Mouse (Mus musculus) forebrain, embryonic 15.5 days (tissue): ENCODE data around the gene Cemip. TPM values are rescaled to one million over a fixed set of nuclear protein-coding genes. Genes with fewer than 3 reads are reported as not detected.

Experiments used
- ATAC-seq: fragments of 200-750 bp; cut with Nextera tagmentation; replicated peaks from 2 replicates; pipeline ENCODE4 v1.8.0; 2017; ENCODE audit warnings: mild to moderate bottlenecking, moderate TSS enrichment, moderate library complexity
- H3K27ac ChIP-seq: fragments of 300-500 bp; sonication (generic); replicated peaks from 2 replicates; pipeline ENCODE4 v1.5.1; 2015; ENCODE audit warnings: mild to moderate bottlenecking, inconsistent platforms
- H3K27me3 ChIP-seq: fragments of 300-500 bp; sonication (generic); 2 replicates; pipeline ENCODE4 v1.6.1; 2015; ENCODE audit warnings: inconsistent platforms
- H3K36me3 ChIP-seq: fragments of 300-500 bp; sonication (generic); 2 replicates; pipeline ENCODE4 v1.6.1; 2015; ENCODE audit warnings: mild to moderate bottlenecking, inconsistent platforms
- H3K4me1 ChIP-seq: fragments of 300-500 bp; sonication (generic); 2 replicates; pipeline ENCODE4 v1.6.1; 2015; ENCODE audit warnings: inconsistent platforms
- H3K4me2 ChIP-seq: fragments of 300-500 bp; sonication (generic); replicated peaks from 2 replicates; pipeline ENCODE4 v1.6.1; 2015; ENCODE audit warnings: mild to moderate bottlenecking, inconsistent platforms
- H3K4me3 ChIP-seq: fragments of 300-500 bp; sonication (generic); 2 replicates; pipeline ENCODE4 v1.5.1; 2015; ENCODE audit warnings: mild to moderate bottlenecking, inconsistent platforms
- H3K9ac ChIP-seq: fragments of 300-500 bp; sonication (generic); replicated peaks from 2 replicates; pipeline ENCODE4 v1.6.1; 2015; ENCODE audit warnings: mild to moderate bottlenecking, inconsistent platforms
- H3K9me3 ChIP-seq: fragments of 300-500 bp; sonication (generic); 2 replicates; pipeline ENCODE4 v1.6.1; 2016; ENCODE audit warnings: inconsistent platforms
- WGBS: fragments of 180-500 bp; shearing (Covaris S2); methylation state at CpG from one replicate; pipeline ENCODE4 v1.1.7; 2015; ENCODE audit warnings: mixed read lengths; 5-methylcytosine and 5-hydroxymethylcytosine counted together
- polyA plus RNA-seq: library from polyadenylated mRNA; unstranded; fragments of >200 nt; fragmentation: Nextera tagmentation; extraction: Ambion mirVana; gene quantifications from 2 replicates; pipeline ENCODE4 v1.2.1, GENCODE M21; 2015

The Cemip gene
- polyA plus RNA-seq, 1 experiment from 2014 or later = 0.70 TPM

DNA sequence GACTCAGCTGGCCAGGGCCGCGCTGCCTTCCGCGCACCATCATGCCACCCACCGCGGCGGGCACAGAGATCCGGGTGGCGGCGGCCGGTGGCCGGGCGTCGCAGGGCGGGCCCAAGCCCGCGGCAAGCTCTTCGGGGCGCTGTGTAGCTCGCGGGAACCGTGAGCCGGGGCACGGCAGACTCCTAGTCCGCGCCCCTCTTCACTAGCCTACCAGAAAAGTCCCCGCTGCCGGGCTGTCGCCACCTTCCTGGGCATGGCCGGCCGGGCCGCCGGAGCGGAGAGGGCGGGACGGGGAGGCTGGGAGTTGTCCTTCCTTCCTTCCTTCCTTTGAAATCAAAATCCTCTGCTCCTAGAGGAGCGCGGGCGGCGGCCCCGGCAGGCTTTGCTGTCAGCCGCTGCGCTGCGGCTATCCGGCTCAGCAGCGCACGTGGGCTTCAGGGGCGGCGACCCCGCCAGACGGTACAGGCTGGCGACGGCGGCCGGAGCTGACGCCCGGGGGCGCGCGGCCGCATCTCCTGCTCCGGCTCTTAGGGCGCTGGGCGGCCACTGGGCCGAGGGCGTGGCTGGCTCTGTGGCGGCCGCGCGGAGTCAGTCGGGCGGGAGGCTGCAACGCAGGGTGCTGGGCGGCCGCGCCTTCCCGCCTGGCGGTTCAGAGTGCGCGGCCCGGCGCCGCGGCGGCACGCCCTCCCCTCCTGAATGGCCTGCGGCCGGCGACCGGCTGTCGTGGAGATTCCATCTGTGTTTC lies 202.9 kb downstream of the Cemip start:
- Histone ChIP-seq H3K4me1 (peaks cover 51% of the 10 kb centered on the region), H3K9ac (peak overlapping the region; percentile 73), H3K4me2 (peak overlapping the region; percentile 76), H3K27me3 (no peaks in the 10 kb centered on the region), H3K9me3 (no peaks in the 10 kb centered on the region), H3K27ac (peak overlapping the region; percentile 88), H3K4me3 (peak overlapping the region; percentile 66), H3K36me3 (no peaks in the 10 kb centered on the region)
- ATAC-seq = peak; percentile 70
- under 1% methylated on average over 82 of the region's 91 CpGs for WGBS

Other genes starting within 250 kb of the Cemip start
- 6.8 and 7.8 TPM in 2 replicates for gene Tlnrd1, start 202.2 kb downstream of the Cemip start, polyA plus RNA-seq
- 67.4 and 73.2 TPM in 2 replicates for gene Mesd, start 202.0 kb downstream of the Cemip start, polyA plus RNA-seq
- 74.2 and 84.1 TPM in 2 replicates for gene Abhd17c, start 65.4 kb upstream of the Cemip start, polyA plus RNA-seq